Mouse (Mus musculus) Muller cell, postnatal 12 days (primary cell): ENCODE data around the gene Gadd45a.

ENCODE experiments used
- DNase-seq: peaks from one replicate; pipeline ENCODE4 v3.0.0-alpha.2; 2015; ENCODE audit errors: inconsistent ontology term

The Gadd45a gene

GRCm38 (mm10) chr6:67036837-67037628, at the start of gene Gadd45a:
Gene Gadd45a, minus strand, starts transcription at chr6:67037457.
- peak; percentile 98 for DNase-seq

- DNase-seq = no peak
These were observed 48.7 kb upstream of the Gadd45a start for GRCm38 (mm10) chr6:67085850-67086437.

DNA sequence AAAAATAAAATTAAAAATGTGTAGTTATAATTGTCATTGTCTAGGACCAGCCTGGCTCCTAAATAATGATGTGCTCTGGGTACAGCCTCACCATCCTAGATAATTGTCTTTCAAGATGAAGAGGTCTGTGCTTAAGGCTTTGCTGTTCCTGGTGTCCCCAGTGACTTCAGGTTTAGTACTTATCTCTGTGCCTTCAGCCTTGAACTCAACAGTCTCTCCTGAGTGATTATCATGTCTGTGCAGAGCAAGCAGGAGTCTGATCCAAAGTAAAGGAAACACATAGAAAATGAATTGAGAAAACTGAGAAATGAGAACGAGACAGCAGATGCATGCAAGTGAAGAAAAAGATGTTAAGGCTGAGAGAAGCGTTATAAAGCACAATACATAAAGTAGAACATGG, 47.2 kb upstream of the Gadd45a start:
- no peak for DNase-seq

- no peak for DNase-seq
These were observed 43.9 kb upstream of the Gadd45a start for GRCm38 (mm10) chr6:67081141-67081540.

DNA sequence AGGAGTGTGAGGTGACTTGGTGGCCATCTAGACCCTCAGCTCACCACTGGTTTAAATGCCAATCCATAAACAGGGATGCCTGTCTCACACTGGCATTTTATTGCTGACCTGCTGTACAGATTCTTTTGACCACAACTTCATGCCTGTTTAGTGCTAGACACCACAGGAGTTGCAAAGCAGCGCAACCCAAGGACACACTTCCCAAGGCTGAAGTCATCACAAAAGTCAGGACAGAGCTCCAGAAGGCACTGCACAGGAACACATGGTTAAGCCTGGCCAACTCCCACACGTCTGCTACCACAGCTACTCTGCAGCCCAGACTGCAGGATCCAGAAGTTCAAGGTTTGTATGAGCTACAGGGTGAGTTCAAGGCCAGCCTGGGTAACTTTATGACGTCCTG, 40.8 kb upstream of the Gadd45a start:
- DNase-seq = no peak

- no peak for DNase-seq
These were observed 40.2 kb upstream of the Gadd45a start for GRCm38 (mm10) chr6:67077477-67077876.

- no peak for DNase-seq
These were observed 39.1 kb upstream of the Gadd45a start for GRCm38 (mm10) chr6:67076348-67076747.

- DNase-seq = peak; percentile 28
These were observed 37.6 kb upstream of the Gadd45a start for GRCm38 (mm10) chr6:67074868-67075267.

DNA sequence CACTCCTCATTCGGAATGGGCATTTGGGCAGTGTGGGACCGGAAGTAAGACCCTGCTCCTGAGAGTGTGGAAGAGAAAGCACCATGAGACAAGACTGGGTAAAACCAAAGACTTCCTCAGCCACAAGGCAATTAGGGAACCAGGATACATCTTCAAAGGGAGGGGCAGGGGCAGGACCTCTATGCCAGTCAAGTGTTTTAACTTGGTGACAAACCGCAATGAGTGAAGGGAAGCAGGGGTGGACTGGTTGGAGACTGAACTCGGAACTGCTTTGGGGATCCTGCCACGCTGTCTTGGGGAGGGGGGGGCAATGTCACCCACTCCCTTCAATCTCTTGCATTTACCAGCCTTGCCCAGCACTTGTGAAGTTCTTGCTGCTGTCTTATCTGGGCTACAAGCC, 36.7 kb upstream of the Gadd45a start:
- no peak for DNase-seq

DNA sequence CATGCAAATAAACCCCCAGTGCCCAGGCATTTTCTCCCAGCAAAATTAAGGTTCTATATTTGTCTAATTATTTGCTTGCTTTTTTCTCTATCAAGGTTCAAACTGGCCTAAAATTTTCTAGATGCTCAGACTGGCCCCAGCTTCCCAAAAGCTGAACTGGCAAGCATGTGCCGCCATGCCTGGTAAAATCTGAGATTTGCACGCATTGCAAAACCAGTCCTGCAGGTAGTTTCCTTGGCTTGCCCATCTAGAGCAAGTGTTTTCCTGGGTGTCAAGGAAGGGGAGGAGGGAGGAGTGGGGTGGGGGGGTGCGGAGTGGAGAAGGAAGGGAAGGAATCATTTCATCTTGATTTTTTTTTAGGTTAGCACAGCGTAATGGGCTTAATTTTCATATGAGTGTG, 36.2 kb upstream of the Gadd45a start:
- no peak for DNase-seq

DNA sequence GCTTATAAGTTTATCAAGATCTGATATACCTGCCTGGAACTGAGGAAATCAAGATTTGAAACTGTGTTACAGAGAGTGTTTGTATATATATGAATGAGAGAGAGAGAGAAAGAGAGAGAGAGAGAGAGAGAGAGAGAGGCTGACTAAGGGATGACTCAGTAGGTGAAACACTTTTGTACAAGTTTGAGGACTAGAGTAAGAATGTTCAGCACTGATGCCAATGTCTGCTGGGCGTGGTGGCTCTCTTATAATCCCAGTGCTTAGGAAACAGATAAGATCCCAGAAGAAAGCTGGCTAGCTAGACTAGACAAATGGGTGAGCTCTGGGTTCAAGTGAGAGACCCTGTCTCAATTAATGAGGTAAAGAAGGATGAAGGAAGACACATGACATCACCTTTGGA, 34.4 kb upstream of the Gadd45a start:
- DNase-seq = peak; percentile 47

- DNase-seq = peak; percentile 58
These were observed 32.6 kb upstream of the Gadd45a start for GRCm38 (mm10) chr6:67069800-67070315.

DNA sequence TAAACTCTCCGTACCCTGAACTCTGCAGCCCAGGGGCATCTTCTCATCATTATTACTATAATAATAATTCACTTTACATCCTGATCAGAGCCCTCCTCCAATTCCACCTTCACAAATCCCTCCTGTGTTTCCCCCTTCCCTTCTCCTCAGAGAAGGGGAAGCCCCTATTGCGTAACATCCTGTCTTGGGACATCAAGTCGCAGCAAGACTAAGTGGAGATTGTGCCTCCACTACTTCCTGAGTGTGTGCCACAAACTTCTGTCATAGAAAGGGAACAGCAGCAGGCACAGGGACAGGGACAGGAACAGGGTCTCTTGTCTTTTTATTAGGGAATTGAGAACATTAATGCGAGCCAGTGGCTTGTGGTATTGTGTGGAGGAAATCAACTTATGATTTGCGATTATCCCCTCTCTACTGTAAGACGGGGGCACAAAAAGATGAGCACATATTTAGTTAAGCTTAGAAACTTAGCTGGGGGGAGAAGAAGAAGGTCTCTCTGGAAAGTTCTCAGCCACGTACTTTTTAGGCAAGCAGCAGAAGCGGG, 32.0 kb upstream of the Gadd45a start:
- no peak for DNase-seq

DNA sequence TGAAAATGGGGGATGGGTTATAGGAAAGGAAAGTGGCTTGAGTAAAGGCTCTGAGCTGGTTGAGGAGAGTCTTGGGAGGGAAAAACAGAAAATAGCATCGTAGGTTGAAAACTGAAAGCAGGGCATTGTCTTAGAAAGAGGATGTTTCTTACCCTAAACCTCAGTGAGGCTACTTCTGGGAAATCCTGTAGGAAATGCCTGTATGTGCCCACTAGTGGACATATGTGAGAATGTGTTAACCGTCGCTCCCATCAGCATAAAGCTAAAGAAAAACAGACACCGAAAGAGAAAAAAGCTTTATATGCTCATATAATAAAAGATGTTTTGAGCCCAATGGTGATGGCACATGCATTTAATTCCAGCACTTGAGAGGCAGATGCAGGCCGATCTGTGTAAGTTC, 22.8 kb upstream of the Gadd45a start:
- no peak for DNase-seq

DNA sequence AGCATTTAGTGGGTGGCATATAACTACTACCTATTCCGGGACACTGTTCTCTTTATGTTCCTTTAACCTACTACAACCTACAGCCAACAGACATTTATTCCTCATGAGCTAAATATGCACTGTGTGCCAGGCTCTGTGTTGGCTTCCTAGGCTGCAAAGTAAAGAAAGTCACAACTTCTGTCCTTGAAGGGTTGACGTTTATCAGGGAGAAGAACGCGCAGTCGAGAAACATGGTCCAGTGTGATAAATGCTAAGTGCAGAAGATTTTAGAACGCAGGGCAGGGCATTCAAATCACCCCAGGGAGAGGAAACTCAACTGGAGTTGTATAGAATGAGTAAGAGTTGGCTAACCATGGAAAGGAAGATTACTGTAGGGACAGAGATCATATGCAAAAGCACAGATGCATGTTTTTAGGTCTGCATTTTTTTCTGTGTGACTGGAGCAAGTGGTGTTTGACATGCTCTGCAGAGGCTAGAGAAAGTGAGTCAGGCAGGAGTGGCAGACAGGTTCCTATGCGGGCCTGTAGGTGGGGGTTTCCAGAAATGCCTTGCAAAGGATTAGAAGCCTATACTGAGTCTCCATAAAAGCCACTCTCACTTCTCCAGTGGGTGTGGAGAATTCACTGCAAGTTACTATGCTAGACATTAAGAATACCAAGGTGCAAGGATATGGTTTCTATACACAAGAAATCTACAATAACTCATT, 20.9 kb upstream of the Gadd45a start:
- DNase-seq = no peak

DNA sequence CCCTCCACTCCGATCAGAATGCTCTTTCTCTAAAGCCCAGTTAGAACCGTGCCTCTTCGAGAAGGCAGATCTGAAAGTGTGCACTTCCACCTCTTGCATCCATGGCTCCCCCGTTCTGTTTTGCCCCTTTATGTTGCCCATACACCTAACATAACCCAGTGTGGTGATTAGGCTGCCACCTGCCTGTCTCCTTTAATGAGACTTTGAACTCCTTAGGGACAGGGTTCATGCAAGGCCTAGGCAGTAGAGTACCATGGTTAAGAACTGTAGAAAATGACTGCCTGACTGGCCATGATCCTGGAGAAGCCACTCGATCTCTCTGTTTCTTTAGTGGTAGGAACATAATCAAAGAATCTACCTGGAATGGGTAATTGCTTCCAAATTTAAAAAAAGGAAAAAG, 20.3 kb upstream of the Gadd45a start:
- DNase-seq = no peak

- no peak for DNase-seq
These were observed 19.8 kb upstream of the Gadd45a start for GRCm38 (mm10) chr6:67056889-67057564.

DNA sequence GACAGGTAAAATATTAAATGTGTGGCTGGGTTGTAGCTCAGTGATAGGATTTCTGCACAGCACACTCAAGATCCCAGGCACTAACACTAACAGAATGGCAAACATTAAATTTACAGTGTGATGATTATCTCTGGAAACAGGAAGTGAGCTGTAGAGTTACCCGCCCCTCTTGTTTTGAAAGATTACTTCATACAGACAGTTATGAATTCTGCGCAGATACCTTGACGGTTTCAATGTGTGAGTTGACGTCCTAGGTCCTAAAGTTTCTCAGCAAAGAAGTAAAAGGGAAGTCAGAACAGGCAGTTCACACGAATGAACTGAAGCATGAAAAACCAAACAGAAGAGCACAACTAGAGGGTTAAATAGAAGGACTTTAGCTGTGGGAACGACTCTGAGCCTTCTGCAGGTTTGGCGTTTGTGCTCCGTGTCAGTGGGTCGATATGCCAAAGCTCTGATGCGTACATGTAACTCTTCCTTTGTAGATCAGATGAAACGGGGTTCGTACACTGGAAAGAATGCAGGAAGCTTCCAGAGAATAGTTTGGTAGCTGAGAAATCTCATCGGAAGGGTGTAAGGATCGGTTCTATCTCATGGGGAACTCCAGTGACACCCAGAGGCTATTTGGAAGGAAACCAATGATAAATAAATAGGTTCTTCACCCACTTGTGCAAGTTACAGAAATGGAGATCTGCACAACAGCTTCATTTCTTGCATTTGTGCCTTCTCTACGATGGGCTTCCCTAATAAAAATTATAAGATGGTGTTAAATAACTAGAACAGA, 19.0 kb upstream of the Gadd45a start:
- no peak for DNase-seq

DNA sequence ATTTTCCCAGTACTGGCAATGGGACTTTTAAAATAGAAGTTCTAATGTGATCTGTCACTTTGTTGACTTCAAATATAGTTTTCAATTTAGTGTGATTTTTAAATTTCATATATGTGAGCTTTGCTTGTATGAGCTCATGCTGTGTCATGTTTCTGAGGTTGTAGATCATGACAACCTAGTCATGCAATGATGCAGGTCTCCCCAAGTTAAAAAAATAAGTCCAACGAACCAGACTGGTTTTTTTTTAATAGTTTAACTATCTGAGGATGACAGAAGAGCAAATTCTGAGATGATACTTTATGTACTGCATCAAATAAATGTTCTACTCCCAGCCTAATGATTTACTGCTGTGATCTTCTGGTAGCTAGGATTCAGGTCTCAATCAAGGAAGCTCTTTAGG, 12.8 kb upstream of the Gadd45a start:
- no peak for DNase-seq

DNA sequence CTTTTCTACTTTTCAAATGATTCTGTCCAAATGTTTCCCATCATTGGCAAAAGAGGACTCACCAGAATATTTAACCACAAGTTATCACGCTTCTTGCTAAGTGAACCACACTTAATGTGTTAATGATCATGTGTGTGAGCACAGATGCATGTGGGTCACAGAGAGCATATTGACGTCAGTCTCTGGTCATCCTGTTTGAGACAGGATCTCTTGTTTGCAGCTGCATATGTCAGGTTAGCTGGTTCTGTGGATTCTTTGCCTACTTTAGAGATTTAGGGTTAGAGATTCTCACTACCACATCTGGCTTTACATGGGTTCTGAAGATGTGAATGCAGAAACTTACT, 12.4 kb upstream of the Gadd45a start:
- no peak for DNase-seq
